Mouse (Mus musculus) left cerebral cortex, postnatal 10 days (tissue): Measurements from ENCODE around the gene Foxp1. TPM values are rescaled to one million over a fixed set of nuclear protein-coding genes. Genes with fewer than 3 reads are reported as not detected.

Source experiments
- DNase-seq, 2 experiments: peaks; one replicate each; pipeline ENCODE4 v3.0.0; 2021 to 2022; ENCODE audit warnings: low spot score in 2 of 2, mixed read lengths in 1 of 2; ENCODE audit errors: extremely low spot score in 1 of 2
- intact Hi-C: fragments of 180-260 bp; cut with DNase I; formaldehyde crosslinking; loops from one replicate; pipeline ENCODE4 v1.15.1; 2025
- total RNA-seq, 2 experiments: library from RNA; stranded (reverse); gene quantifications; 2 replicates each; pipeline ENCODE4 v1.2.3; 2021

Foxp1 gene
- total RNA-seq: 100 to 1,000 TPM; 157 to 161 TPM

- intact Hi-C loops: loop anchor here (5.0 to 10.0 kb wide), 4 partner anchors 80 to 998 kb away; no protein-coding TSS in a partner anchor
- DNase-seq: peak; percentile 72 to 83
Observed at GRCm38 (mm10) chr6:99522359-99523108, at the start of gene Foxp1. TSS of gene Foxp1 (minus strand) at chr6:99522721.

GRCm38 (mm10) chr6:99572071-99572470 lies 49.5 kb upstream of the Foxp1 start:
- DNase-seq: no peak
- intact Hi-C loops: no loop called here

GRCm38 (mm10) chr6:99566921-99567320 lies 44.4 kb upstream of the Foxp1 start:
- intact Hi-C loops: no loop called here
- peak; percentile 20 to 48 for DNase-seq

GRCm38 (mm10) chr6:99564766-99565165 lies 42.2 kb upstream of the Foxp1 start:
- intact Hi-C loops: no loop called here
- no peak for DNase-seq

- DNase-seq: no peak
- intact Hi-C loops: no loop called here
Observed at GRCm38 (mm10) chr6:99556950-99557349, 34.4 kb upstream of the Foxp1 start.

GRCm38 (mm10) chr6:99552816-99553215 lies 30.3 kb upstream of the Foxp1 start:
- intact Hi-C loops: no loop called here
- DNase-seq: no peak

- intact Hi-C loops: no loop called here
- DNase-seq: no peak
Observed at GRCm38 (mm10) chr6:99546416-99546815, 23.9 kb upstream of the Foxp1 start.

- DNase-seq: no peak
- intact Hi-C loops: no loop called here
Observed at GRCm38 (mm10) chr6:99545437-99545836, 22.9 kb upstream of the Foxp1 start.

- intact Hi-C loops: no loop called here
- DNase-seq: no peak
Observed at GRCm38 (mm10) chr6:99541105-99541504, 18.6 kb upstream of the Foxp1 start.

GRCm38 (mm10) chr6:99540653-99541052 lies 18.1 kb upstream of the Foxp1 start:
- intact Hi-C loops: no loop called here

GRCm38 (mm10) chr6:99540146-99540545 lies 17.6 kb upstream of the Foxp1 start:
- DNase-seq: no peak
- intact Hi-C loops: no loop called here

More at GRCm38 (mm10) chr6:99540653-99541052, 18.1 kb upstream of the Foxp1 start:
- no peak for DNase-seq

- no peak for DNase-seq
- intact Hi-C loops: no loop called here
Observed at GRCm38 (mm10) chr6:99538194-99538941, 15.8 kb upstream of the Foxp1 start.

GRCm38 (mm10) chr6:99534211-99534745 lies 11.8 kb upstream of the Foxp1 start:
- intact Hi-C loops: no loop called here
- DNase-seq: no peak

- intact Hi-C loops: no loop called here
- no peak for DNase-seq
Observed at GRCm38 (mm10) chr6:99532458-99532857, 9.9 kb upstream of the Foxp1 start.

GRCm38 (mm10) chr6:99528972-99529371 lies 6.5 kb upstream of the Foxp1 start:
- intact Hi-C loops: loop anchor here (10.0 kb wide), 1 partner anchor 1004 kb away; no protein-coding TSS in a partner anchor

GRCm38 (mm10) chr6:99527457-99528105 lies 5.1 kb upstream of the Foxp1 start:
- intact Hi-C loops: loop anchor here (10.0 kb wide), 1 partner anchor 1003 kb away; no protein-coding TSS in a partner anchor
- DNase-seq: no peak

More at GRCm38 (mm10) chr6:99528972-99529371, 6.5 kb upstream of the Foxp1 start:
- no peak for DNase-seq

GRCm38 (mm10) chr6:99525351-99525750 lies 2.8 kb upstream of the Foxp1 start:
- DNase-seq: peak; percentile 29 to 35
- intact Hi-C loops: loop anchor here (10.0 kb wide), 1 partner anchor 1001 kb away; no protein-coding TSS in a partner anchor

- intact Hi-C loops: loop anchor here (5.0 to 10.0 kb wide), 4 partner anchors 78 to 999 kb away; no protein-coding TSS in a partner anchor
- DNase-seq: no peak
Observed at GRCm38 (mm10) chr6:99523679-99524370, 1.3 kb upstream of the Foxp1 start.
